Mouse (Mus musculus) lung, embryonic 14.5 days (tissue): ENCODE results near the gene Retreg2. TPM values are rescaled to one million over a fixed set of nuclear protein-coding genes. Genes with fewer than 3 reads are reported as not detected.

Source experiments
- ATAC-seq: fragments of 200-750 bp; cut with Nextera tagmentation; 2 replicates; pipeline ENCODE4 v1.8.0; 2017; ENCODE audit warnings: mild to moderate bottlenecking, moderate TSS enrichment, moderate library complexity; ENCODE audit not compliant: insufficient read depth
- DNase-seq: peaks from one replicate; pipeline ENCODE4 v3.0.0-alpha.2; 2015
- H3K27ac ChIP-seq: fragments of 300-500 bp; sonication (generic); 2 replicates; pipeline ENCODE4 v1.5.1; 2014; ENCODE audit warnings: low read depth, mild to moderate bottlenecking, moderate library complexity
- H3K27me3 ChIP-seq: fragments of 300-500 bp; sonication (generic); 2 replicates; pipeline ENCODE4 v1.6.1; 2014; ENCODE audit warnings: low read length, control low read depth; ENCODE audit not compliant: insufficient read depth
- H3K36me3 ChIP-seq: fragments of 300-500 bp; sonication (generic); 2 replicates; pipeline ENCODE4 v1.6.1; 2014; ENCODE audit warnings: control low read depth; ENCODE audit not compliant: insufficient read depth
- H3K4me1 ChIP-seq: fragments of 300-500 bp; sonication (generic); 2 replicates; pipeline ENCODE4 v1.6.1; 2014; ENCODE audit warnings: antibody characterized with exemption, control low read depth; ENCODE audit not compliant: insufficient read depth
- H3K4me2 ChIP-seq: fragments of 300-500 bp; sonication (generic); 2 replicates; pipeline ENCODE4 v1.6.1; 2014; ENCODE audit warnings: mild to moderate bottlenecking
- H3K4me3 ChIP-seq: fragments of 300-500 bp; sonication (generic); 2 replicates; pipeline ENCODE4 v1.5.1; 2014; ENCODE audit warnings: low read depth, low read length
- H3K9ac ChIP-seq: fragments of 300-500 bp; sonication (generic); 2 replicates; pipeline ENCODE4 v1.6.1; 2014
- H3K9me3 ChIP-seq: fragments of 300-500 bp; sonication (generic); 2 replicates; pipeline ENCODE4 v1.6.1; 2016; ENCODE audit warnings: low read depth, low read length, control low read depth
- CTCF ChIP-seq: IDR thresholded peaks from 2 replicates; pipeline ENCODE4 v1.5.1; 2016; ENCODE audit warnings: antibody characterized with exemption, low read depth
- WGBS: fragments of 180-500 bp; shearing (Covaris S2); extraction: QIAGEN DNeasy Blood & Tissue Kit; methylation state at CpG from one replicate; pipeline ENCODE4 v1.1.7; 2014; 5-methylcytosine and 5-hydroxymethylcytosine counted together
- polyA plus RNA-seq: library from polyadenylated mRNA; unstranded; fragments of >200 nt; fragmentation: Nextera tagmentation; extraction: Ambion mirVana; gene quantifications from 2 replicates; pipeline ENCODE4 v1.2.1, GENCODE M21; 2014

Gene Retreg2
- 52.9 and 55.2 TPM in 2 replicates for polyA plus RNA-seq

DNA sequence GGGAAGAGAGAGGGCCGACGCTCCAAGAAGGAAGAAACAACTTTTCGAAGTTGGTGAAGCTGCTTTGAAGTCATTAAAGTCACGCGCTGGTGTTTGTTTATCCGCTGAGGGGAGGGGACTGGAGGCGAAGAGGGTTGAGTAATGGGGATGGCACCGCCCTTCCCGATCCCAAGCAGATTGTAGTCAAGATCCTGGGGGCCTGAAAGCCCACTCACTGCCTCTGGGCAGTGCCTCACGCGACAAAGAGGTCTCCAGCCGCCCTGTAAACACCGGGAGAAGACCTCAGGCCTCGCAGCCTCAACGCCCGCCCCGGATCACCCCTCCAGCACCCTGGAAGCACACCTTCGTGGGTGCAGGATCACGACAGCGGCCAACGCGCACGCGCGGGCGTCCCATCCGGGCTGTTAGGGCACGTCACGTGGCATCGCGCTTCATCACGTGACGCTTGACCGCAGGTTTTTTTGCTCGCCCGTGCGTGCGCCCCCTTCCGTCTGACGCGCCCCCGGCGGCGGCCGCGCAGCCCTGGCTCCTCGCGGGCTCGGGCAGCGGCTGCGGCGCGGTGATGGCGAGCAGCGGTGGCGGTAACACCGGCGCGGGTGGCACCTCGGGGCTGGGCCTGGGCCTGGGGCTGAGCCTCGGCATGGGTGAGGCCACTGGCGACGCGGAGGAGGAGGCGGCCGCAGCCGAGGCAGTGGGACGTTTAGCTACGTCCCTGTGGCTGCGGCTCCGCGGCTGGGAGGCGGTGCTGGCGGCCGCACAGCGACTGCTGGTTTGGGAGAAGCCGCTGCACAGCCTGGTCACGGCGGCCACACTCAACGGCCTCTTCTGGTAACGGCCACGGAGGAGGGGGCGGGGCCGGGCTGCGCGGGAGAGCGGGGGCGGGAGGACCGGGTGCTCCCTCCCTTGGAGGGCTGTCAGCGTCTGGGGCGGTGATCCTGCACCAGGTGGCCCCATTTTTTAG lies at the start of gene Retreg2, which contains the start of gene Cnppd1:
TSS of gene Retreg2 (plus strand) at position 478 of the 961 bp plus-strand sequence.
TSS of gene Cnppd1 (minus strand) at position 411 of the 961 bp plus-strand sequence.
- H3K4me2 ChIP-seq = peak within 1 kb of the TSS; percentile 93
- peak within 1 kb of the TSS; percentile 83 for H3K4me3 ChIP-seq
- no peaks in the 10 kb centered on the region for H3K27me3 ChIP-seq
- DNase-seq (peak; percentile 98), ATAC-seq (peak; percentile 86)
- TF ChIP-seq CTCF = peak; percentile 65
- H3K9me3 ChIP-seq = no peaks in the 10 kb centered on the region
- H3K4me1 ChIP-seq = no peaks in the 10 kb centered on the region
- H3K36me3 ChIP-seq = peaks cover 61% of the 10 kb centered on the region
- under 1% methylated on average over 91 of the region's 91 CpGs for WGBS
- peak within 1 kb of the TSS; percentile 85 for H3K9ac ChIP-seq
- H3K27ac ChIP-seq = peak within 1 kb of the TSS; percentile 96

DNA sequence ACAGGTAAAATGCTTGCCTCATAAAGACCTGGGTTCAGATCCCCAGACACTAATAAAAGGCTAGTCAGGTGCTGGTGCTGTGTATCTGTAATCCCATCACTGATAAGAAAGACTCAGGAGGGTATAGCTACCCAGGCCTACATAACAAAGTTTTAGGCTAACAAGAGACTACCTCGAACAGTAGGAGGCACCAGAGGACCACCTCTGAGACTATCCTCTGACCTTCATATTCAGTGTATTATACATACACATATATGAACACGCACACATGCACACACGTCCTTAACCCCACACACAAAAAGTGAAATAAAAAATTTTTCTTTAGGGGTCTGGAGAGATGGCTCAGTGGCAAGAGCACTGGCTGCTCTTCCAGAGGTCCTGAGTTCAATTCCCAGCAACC lies 20.4 kb upstream of the Retreg2 start:
- peak; percentile 34 for DNase-seq
- no peak overlapping the region for H3K4me3 ChIP-seq
- no peak overlapping the region for H3K9ac ChIP-seq
- H3K27me3 ChIP-seq = no peaks in the 10 kb centered on the region
- H3K9me3 ChIP-seq = no peaks in the 10 kb centered on the region
- H3K36me3 ChIP-seq = no peaks in the 10 kb centered on the region
- WGBS = 72% methylated on average over 3 of the region's 3 CpGs
- TF ChIP-seq CTCF = peak; percentile 29
- no peak overlapping the region for H3K27ac ChIP-seq
- 0 out of 2 replicates have a peak, but pooled peaks cover 4% of the 10 kb centered on the region for H3K4me1 ChIP-seq
- no peak overlapping the region for H3K4me2 ChIP-seq
- ATAC-seq = no peak

DNA sequence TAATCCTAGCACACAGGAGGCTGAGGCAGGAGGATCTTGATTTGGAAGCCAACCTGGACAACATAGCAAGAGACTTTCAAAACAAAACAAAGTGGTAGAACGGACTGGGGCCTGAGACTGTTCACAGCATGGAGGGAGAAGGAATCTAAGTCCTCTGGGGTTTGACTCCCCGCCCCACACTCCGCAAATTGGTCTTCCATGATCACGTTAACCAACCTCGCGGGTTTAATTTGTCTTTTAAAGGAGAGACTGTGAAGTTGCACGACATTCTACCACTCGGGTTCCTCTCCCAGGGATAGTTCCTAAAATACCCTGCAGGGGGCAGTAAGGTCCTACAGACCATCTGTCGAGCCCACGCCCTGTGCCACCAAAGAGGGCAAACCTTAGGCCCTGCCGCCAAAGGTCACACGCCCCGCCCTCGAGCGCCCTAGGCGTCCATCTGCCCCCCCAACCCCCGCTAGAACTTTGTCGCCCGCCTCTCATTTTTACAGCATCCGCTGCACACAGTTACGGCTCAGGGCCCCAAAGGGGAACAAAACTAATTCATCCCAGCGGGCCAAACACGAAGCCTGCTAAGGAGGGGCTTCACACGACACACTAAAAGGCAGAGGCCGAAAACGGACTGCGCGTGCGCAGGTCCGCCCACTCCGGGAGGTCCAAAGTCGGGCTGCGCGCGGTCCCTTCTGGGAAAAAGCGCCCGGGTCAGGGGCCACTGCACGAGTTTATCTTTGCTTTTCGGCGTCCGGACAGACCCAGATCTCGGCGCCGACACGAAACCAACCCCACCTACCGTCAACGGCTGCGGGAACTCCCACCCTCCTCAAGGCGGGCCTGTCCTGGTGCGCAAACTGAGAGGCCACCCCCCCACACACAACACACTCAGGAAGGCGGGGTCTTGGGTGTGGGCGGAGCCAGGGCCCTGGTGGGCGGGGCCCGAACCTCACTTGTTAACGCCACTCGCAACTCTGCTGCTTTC lies 17.9 kb upstream of the Retreg2 start, which contains the start of gene Nhej1:
TSS of gene Nhej1 (minus strand) at position 855 of the 976 bp plus-strand sequence.
- no peaks in the 10 kb centered on the region for H3K9me3 ChIP-seq
- peak within 1 kb of the TSS; percentile 57 for H3K9ac ChIP-seq
- no peaks in the 10 kb centered on the region for H3K27me3 ChIP-seq
- H3K4me1 ChIP-seq = 0 out of 2 replicates have a peak, but pooled peaks cover 4% of the 10 kb centered on the region
- peak; percentile 100 for DNase-seq
- peak; percentile 86 for TF ChIP-seq CTCF
- H3K4me3 ChIP-seq = peak within 1 kb of the TSS; percentile 56
- H3K4me2 ChIP-seq = peak within 1 kb of the TSS; percentile 65
- H3K27ac ChIP-seq = peak within 1 kb of the TSS; percentile 98
- no peaks in the 10 kb centered on the region for H3K36me3 ChIP-seq
- peak; percentile 96 for ATAC-seq
- 2% methylated on average over 56 of the region's 56 CpGs for WGBS

DNA sequence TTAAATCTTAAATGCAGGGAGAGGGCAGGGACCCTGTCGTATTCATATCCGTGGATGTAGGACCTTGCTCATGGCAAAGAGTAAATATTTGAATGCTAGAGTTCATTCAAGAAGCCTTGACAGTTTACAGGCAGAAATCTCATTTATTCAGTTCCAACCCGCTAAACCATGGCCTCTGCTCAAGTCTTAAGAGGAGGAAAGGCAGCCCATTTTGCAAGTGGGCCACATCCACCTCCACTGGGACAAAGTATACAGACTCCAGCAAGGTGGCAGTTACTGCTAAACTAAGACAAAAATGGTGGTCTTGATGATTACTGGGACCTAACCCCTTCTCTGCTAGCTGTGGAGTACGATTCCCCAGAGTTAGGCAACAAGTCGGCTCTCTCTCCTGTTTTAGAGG lies 17.2 kb upstream of the Retreg2 start:
- peak overlapping the region; percentile 57 for H3K9ac ChIP-seq
- H3K4me2 ChIP-seq = peak overlapping the region; percentile 65
- H3K4me1 ChIP-seq = 0 out of 2 replicates have a peak, but pooled peaks cover 4% of the 10 kb centered on the region
- no peak for TF ChIP-seq CTCF
- peak overlapping the region; percentile 56 for H3K4me3 ChIP-seq
- 27% methylated on average over 5 of the region's 5 CpGs for WGBS
- no peaks in the 10 kb centered on the region for H3K36me3 ChIP-seq
- peak overlapping the region; percentile 98 for H3K27ac ChIP-seq
- H3K9me3 ChIP-seq = no peaks in the 10 kb centered on the region
- DNase-seq (no peak), ATAC-seq (no peak)
- no peaks in the 10 kb centered on the region for H3K27me3 ChIP-seq

DNA sequence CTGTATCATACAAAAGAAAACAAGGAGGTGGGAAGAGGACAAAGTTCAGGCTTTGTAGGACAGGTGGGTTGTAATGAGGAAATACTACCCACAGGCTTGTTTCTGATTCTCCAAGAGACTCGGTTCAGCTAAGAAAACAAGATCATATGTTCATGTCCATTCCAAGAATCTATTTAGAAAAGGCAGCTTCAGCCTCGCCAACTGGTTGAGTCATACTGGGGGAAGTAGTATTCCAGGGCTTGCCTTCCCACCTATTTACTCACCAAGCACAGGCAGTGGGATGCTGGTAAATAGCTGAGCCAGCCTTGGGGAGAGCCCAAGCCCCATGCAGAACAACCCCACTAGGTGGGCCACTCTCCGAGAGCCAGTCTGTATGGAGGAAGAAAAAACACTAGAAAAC lies 13.9 kb upstream of the Retreg2 start:
- Histone ChIP-seq H3K27me3 (no peaks in the 10 kb centered on the region), H3K9me3 (no peaks in the 10 kb centered on the region), H3K9ac (no peak overlapping the region), H3K4me1 (0 out of 2 replicates have a peak, but pooled peaks cover 4% of the 10 kb centered on the region), H3K4me3 (no peak overlapping the region), H3K27ac (no peak overlapping the region), H3K36me3 (no peaks in the 10 kb centered on the region), H3K4me2 (no peak overlapping the region)
- DNase-seq (no peak), ATAC-seq (no peak)
- 69% methylated on average over 3 of the region's 3 CpGs for WGBS
- TF ChIP-seq CTCF = no peak

DNA sequence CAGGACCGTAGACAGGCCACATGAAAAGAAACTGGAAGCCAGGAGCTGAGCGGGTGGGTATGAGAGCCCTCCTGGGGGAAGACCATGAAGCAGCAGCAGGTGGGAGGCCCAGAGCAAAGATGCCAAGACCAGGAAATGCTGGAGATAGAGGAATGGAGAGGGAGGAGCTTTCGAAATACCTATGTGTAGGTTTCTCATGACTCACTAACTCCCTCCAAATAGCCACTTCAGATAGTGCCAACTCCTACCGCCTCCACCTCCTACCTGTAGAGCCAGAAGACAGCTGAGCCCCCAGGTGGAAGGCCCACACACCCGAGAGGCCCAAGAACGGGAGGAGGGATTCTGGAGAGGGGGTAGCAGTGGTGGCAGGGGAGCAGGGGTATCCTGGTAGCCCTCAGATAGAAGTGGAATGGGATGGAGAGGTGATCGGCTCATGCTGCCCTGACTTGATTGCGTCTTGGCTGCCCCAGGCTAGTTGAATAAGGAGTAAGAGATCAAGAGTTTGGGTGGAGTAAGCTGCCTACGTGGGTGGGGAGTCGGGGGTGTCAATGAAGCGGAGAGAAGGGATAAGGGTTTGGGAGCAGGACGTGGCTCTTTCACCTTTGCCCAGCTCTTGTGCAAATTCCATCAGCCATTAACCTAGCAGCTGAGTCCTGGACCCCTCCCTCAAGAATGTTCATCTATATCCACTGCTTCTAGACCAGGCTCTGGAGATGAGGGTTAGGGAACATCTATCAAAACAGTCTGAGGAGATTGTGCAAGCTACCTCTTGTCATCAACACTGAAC lies 9.0 kb upstream of the Retreg2 start, which contains the start of gene Slc23a3:
TSS of gene Slc23a3 (minus strand) at position 470 of the 787 bp plus-strand sequence.
- 49% methylated on average over 12 of the region's 12 CpGs for WGBS
- H3K4me2 ChIP-seq = no peak within 1 kb of the TSS
- peaks cover 35% of the 10 kb centered on the region for H3K36me3 ChIP-seq
- H3K4me1 ChIP-seq = no peaks in the 10 kb centered on the region
- no peak for ATAC-seq
- no peak for TF ChIP-seq CTCF
- no peak within 1 kb of the TSS for H3K27ac ChIP-seq
- H3K9ac ChIP-seq = no peak within 1 kb of the TSS
- H3K27me3 ChIP-seq = no peaks in the 10 kb centered on the region
- DNase-seq = no peak
- H3K4me3 ChIP-seq = no peak within 1 kb of the TSS
- H3K9me3 ChIP-seq = no peaks in the 10 kb centered on the region
